Mouse (Mus musculus): ENCODE data around the gene Crybg1.
"Not testable (repeated sequence)": the region's sequence is repeated elsewhere in the genome, so short reads cannot be mapped to it uniquely, and the experiment has no call there.

Crybg1 gene

GRCm38 (mm10) chr10:44006815-44007214 lies 141.8 kb downstream of the Crybg1 start:
- in situ Hi-C loops (cut with MboI, MseI), result loop anchor here (10.0 kb wide), 1 partner anchor 448 kb away; no protein-coding TSS in a partner anchor

GRCm38 (mm10) chr10:44005677-44006641 lies 142.7 kb downstream of the Crybg1 start:
- in situ Hi-C loops (cut with MboI, MseI), result loop anchor here (10.0 kb wide), 1 partner anchor 449 kb away; no protein-coding TSS in a partner anchor

- in situ Hi-C loops (cut with MboI, MseI), result loop anchor here (10.0 kb wide), 1 partner anchor 451 kb away; no protein-coding TSS in a partner anchor
Measured at GRCm38 (mm10) chr10:44004221-44004751, 144.4 kb downstream of the Crybg1 start.

GRCm38 (mm10) chr10:44003551-44004151 lies 145.0 kb downstream of the Crybg1 start:
- in situ Hi-C loops (cut with MboI, MseI), result loop anchor here (10.0 kb wide), 1 partner anchor 451 kb away; no protein-coding TSS in a partner anchor

GRCm38 (mm10) chr10:44002995-44003524 lies 145.6 kb downstream of the Crybg1 start:
- in situ Hi-C loops (cut with MboI, MseI), result loop anchor here (10.0 kb wide), 1 partner anchor 452 kb away; no protein-coding TSS in a partner anchor

DNA sequence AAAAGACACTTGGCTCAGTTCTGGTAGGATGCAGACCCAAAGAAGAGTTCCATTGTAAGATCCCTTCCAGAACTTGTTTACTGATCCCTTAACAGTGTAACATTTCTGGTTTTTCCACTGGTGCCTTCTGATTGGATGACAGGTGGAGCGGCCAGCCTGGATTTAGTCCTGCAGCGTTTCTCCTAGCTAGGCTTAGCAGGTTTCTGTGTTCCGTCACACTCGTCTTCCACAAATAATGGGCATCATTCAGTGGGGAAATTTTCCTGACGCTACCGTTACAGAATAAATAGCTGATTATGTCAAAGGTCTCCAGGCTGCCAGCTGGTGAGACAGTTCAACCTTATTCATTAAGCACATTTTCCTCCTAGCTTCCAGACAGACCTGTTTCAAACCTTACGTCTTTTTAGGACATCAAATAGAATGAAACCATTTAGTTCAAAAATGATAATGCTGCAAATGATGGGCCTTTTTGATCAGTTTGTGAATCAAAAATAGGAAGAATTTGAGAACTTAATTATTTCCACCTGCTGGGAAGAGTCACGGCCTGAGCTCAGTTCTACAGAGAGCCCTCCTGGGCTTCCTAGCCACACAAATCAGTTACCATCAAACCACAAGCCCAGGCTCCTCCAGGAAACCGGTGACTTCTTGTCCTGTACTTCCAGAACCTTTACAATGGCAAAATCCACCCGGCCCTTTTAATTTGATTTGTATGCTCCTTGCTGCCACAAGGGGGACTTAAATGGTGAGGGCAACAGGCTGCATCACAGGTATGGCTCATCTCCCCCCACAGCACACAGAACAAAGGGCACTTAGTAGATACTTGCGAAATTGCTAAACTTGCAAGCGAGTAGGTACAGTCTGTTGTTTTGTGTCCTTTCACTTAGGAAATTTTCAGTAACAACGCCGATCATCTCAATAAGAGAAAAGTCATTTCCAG lies 146.4 kb downstream of the Crybg1 start:
- in situ Hi-C loops (cut with MboI, MseI), result loop anchor here (10.0 kb wide), 1 partner anchor 453 kb away; no protein-coding TSS in a partner anchor

DNA sequence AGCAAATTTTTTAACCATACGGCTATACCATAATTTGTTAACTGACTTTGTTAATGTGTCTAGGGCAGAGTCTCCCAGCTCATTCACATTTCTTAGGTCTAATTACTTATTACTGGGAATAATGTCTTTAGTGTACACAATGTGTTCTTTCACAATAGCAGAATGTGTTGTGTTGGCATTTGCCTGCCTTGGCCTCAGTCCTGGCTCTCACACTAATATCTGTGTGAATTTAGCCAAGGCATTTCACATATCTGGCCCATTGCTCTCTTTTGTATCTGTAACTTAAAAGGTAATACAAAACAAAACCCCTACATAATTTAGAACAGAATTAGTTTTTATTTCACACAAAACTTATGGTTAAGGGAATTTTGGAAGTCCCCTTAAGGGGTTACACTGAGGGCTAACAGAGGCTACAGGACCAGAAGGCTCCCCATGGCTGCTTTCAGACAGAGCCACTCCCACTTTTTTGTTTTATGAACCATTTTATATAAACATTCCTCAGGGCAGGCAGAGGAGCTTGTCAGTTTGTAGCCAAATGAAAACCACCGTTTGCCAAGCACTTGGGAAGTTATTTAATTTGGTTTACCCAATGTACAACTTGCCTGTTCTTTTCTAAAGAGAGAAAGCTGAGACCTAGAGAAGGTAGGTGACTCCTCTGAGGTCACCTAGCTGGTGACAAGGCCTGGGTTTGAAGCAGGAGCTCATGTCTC lies 148.3 kb downstream of the Crybg1 start:
- in situ Hi-C loops (cut with MboI, MseI), result loop anchor here (10.0 kb wide), 1 partner anchor 454 kb away; no protein-coding TSS in a partner anchor

DNA sequence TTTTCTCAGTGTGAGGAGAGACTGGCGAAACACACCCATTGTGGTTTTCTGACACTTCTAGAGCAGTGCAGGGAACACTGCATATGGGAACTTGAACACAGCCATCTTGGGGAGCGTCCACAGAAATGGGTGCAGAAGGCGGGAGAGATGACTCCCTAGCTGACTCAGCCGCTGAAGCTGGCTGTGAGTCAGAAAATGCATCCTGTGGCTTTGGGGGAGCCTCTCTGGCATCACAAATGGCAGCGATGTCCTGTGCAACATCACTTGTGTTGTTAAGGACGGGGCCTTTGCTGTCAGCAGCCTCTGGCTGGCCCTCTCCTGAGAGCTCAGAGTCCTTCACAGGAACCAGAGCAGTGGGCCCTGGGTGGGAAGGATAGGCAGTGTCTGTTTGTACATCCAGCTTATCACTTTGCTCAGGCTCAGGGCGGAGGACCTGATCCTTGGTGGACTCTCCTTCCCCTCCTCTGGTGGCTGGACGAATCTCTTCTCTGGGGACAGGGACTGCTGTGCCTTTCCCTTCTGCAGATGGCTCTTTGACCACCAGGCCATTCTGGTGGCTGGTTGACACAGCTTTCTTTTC lies 150.1 kb downstream of the Crybg1 start:
- in situ Hi-C loops (cut with MboI, MseI), result loop anchor here (10.0 kb wide), 1 partner anchor 1114 kb away; no protein-coding TSS in a partner anchor

- in situ Hi-C loops (cut with MboI, MseI), result loop anchor here (10.0 kb wide), 1 partner anchor 1113 kb away; no protein-coding TSS in a partner anchor
Measured at GRCm38 (mm10) chr10:43998023-43998422, 150.6 kb downstream of the Crybg1 start.

DNA sequence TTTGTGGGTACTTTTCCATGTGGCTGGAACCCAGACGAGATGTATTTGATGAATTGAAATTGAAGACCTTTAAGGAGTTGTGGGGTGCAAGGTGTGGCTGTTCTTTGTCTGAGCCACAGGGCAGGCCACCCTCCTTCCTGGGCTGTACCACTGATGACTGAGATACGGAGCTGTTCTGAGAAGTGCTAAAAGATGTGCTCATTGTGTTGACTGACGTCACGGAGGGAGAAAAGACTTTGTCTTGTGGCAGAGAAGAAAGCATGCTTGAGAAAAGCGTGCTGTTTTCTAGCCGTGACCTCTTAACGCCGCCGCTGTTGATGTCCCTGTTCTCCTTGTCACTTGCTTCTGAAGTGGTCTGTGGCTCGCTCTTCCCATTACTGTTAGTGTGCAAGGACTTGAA lies 151.4 kb downstream of the Crybg1 start:
- in situ Hi-C loops (cut with MboI, MseI), result loop anchor here (10.0 kb wide), 1 partner anchor 1112 kb away; no protein-coding TSS in a partner anchor

GRCm38 (mm10) chr10:43995858-43996650 lies 152.6 kb downstream of the Crybg1 start:
- in situ Hi-C loops (cut with MboI, MseI), result loop anchor here (10.0 kb wide), 1 partner anchor 1111 kb away; no protein-coding TSS in a partner anchor

- in situ Hi-C loops (cut with MboI, MseI), result loop anchor here (10.0 kb wide), 1 partner anchor 1108 kb away; no protein-coding TSS in a partner anchor
Measured at GRCm38 (mm10) chr10:43993198-43993597, 155.5 kb downstream of the Crybg1 start.

DNA sequence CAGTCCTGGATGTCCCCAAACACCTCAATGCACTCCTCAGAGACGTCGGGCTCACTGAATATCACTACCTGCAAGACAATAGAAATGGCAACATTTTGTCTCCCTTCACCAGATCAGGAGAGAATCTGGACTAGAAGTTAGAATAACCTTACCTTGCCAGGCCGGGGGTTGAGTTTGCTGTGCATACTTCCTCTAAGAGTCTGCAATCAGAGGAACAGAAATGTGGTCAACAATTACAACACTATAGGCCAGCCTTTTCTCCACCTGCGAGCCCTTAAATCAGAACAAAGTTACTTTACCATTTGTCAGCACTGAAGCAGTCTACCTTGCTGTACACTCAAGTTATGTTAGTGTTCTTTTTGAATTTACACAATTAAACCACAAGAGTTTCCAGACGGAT lies 156.1 kb downstream of the Crybg1 start:
- in situ Hi-C loops (cut with MboI, MseI), result loop anchor here (10.0 kb wide), 1 partner anchor 1108 kb away; no protein-coding TSS in a partner anchor

GRCm38 (mm10) chr10:43991268-43991667 lies 157.4 kb downstream of the Crybg1 start:
- in situ Hi-C loops (cut with MboI, MseI), result loop anchor here (10.0 kb wide), 1 partner anchor 1106 kb away; no protein-coding TSS in a partner anchor

- in situ Hi-C loops (cut with MboI, MseI), result no loop called here
Measured at GRCm38 (mm10) chr10:43983866-43984265, 164.8 kb downstream of the Crybg1 start.

GRCm38 (mm10) chr10:43983241-43983640 lies 165.4 kb downstream of the Crybg1 start:
- in situ Hi-C loops (cut with MboI, MseI), result no loop called here

- in situ Hi-C loops (cut with MboI, MseI), result no loop called here
Measured at GRCm38 (mm10) chr10:43982470-43982869, 166.2 kb downstream of the Crybg1 start.

DNA sequence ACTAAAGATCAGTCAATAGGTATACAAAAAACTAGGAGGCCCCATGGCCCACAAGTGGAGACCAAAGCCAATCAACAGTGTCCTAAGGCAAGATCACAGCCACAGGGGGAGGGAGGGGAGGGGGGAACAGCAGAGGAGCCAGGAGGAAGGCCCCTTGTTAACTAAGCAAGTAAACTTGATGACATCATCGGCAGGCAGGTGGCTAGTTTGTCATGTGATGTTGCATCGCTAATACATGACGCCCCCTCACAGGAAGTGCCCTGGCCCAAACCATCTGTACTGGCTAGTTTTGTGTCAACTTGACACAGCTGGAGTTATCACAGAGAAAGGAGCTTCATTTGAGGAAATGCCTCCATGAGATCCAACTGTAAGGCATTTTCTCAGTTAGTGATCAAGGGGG lies 167.9 kb downstream of the Crybg1 start:
- in situ Hi-C loops (cut with MboI, MseI), result not testable (repeated sequence)

Measured in regulatory T cell (primary cell).